Mouse (Mus musculus): ENCODE results near the gene Bloc1s5. TPM values are rescaled to one million over a fixed set of nuclear protein-coding genes. Genes with fewer than 3 reads are reported as not detected.
A peak's percentile ranks its signal among the peaks of the same experiment; 100 is the strongest.
"Not testable (repeated sequence)": the region's sequence is repeated elsewhere in the genome, so short reads cannot be mapped to it uniquely, and the experiment has no call there.

Gene Bloc1s5
- polyA plus RNA-seq (2015; fragmentation: Nextera tagmentation; extraction: Ambion mirVana): 20.7 and 23.8 TPM in 2 replicates

- ATAC-seq: peak; percentile 99
- H3K36me3 ChIP-seq (ENCODE audit: control insufficient read depth, insufficient read depth, low read length): no peaks in the 10 kb centered on the region
- no peaks in the 10 kb centered on the region for H3K9me3 ChIP-seq (replicated peaks; ENCODE audit: control insufficient read depth, low read length, poor library complexity, severe bottlenecking)
- peak within 1 kb of the TSS; percentile 72 for H3K4me3 ChIP-seq (ENCODE audit: low read depth, low read length)
- peak within 1 kb of the TSS; percentile 80 for H3K4me2 ChIP-seq (ENCODE audit: low read length)
- H3K27ac ChIP-seq (ENCODE audit: low read length): peak within 1 kb of the TSS; percentile 70
- H3K4me1 ChIP-seq (ENCODE audit: control insufficient read depth, insufficient read depth, low read length): peaks cover 6% of the 10 kb centered on the region
- peak within 1 kb of the TSS; percentile 84 for H3K9ac ChIP-seq (ENCODE audit: low read depth, low read length)
- WGBS: under 1% methylated on average over 44 of the region's 44 CpGs
- H3K27me3 ChIP-seq (ENCODE audit: control insufficient read depth, insufficient read depth, low read depth, low read length): no peaks in the 10 kb centered on the region
Observed at GRCm38 (mm10) chr13:38634800-38635269, at the start of gene Bloc1s5. Gene Bloc1s5, minus strand, starts transcription at chr13:38635109.

DNA sequence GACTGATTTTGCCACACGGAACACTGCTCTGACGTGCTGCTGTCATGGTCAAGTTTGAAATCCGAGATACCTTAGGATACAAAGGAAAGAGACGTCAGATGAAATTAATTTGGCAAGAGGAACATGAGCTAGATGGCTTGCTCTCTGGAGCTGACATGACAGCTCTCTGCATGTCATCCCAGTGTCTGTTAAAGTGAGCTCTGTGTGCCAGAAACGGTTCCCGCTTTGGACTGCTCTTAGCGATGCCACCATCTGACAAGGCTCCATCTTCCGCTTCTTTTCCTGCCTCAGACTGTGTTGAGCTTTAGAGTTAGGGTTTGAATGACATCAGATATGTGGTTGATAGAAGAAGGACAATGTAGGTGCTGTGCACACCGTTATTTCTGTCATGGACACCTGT is 37.4 kb upstream of the Bloc1s5 start:
- no peaks in the 10 kb centered on the region for H3K27me3 ChIP-seq (ENCODE audit: control insufficient read depth, insufficient read depth, low read depth, low read length)
- no peaks in the 10 kb centered on the region for H3K36me3 ChIP-seq (ENCODE audit: control insufficient read depth, insufficient read depth, low read length)
- H3K9me3 ChIP-seq (replicated peaks; ENCODE audit: control insufficient read depth, low read length, poor library complexity, severe bottlenecking): no peaks in the 10 kb centered on the region
- H3K4me1 ChIP-seq (ENCODE audit: control insufficient read depth, insufficient read depth, low read length): no peaks in the 10 kb centered on the region
- H3K27ac ChIP-seq (ENCODE audit: low read length): no peak overlapping the region
- ATAC-seq: no peak
- no peak overlapping the region for H3K4me2 ChIP-seq (ENCODE audit: low read length)
- no peak overlapping the region for H3K4me3 ChIP-seq (ENCODE audit: low read depth, low read length)
- no peak overlapping the region for H3K9ac ChIP-seq (ENCODE audit: low read depth, low read length)
- WGBS: 81% methylated on average over 9 of the region's 9 CpGs

DNA sequence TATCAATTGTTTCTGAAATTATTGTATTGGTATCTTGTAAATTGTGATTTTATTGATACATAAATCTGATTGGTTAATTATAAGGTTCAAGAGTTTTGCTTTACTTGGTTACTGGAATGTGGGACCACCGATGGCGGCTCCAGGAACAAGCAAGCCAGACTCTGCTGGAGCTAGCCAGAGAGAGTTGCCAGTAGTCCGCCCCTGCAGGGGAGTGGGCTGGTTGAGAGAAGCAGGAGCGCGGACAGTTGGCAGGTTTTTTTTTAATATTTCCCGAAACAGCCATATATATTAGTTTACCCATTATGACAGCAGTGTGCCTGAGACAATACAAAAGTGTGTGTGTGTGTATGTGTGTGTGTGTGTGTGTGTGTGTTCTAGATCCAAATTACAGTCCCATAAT is 36.5 kb upstream of the Bloc1s5 start:
- not testable (repeated sequence) for H3K4me3 ChIP-seq (ENCODE audit: low read depth, low read length); H3K9ac ChIP-seq (ENCODE audit: low read depth, low read length); H3K4me2 ChIP-seq (ENCODE audit: low read length); H3K27ac ChIP-seq (ENCODE audit: low read length); H3K4me1 ChIP-seq (ENCODE audit: control insufficient read depth, insufficient read depth, low read length); ATAC-seq; H3K27me3 ChIP-seq (ENCODE audit: control insufficient read depth, insufficient read depth, low read depth, low read length); H3K9me3 ChIP-seq (replicated peaks; ENCODE audit: control insufficient read depth, low read length, poor library complexity, severe bottlenecking); H3K36me3 ChIP-seq (ENCODE audit: control insufficient read depth, insufficient read depth, low read length)
- 91% methylated on average over 6 of the region's 6 CpGs for WGBS

DNA sequence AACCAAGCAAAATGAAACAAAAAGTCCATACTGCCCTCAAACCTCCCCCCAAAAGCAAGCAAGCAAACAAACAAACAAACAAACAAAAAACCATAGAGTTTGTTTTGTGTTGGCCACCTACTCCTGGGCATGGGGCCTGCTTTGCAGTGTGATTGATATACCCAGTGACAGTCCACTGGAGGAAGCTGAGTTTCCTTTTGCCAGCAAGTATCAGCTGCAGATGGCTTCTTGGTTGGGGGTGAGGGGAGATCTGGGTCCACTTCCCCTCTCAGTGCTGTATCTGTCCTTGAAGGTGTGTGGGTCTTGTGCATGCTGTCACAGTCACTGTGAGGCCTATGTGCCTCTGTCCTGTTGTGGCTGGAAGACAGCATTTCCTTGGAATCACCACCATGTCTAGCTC is 35.1 kb upstream of the Bloc1s5 start:
- no peaks in the 10 kb centered on the region for H3K36me3 ChIP-seq (ENCODE audit: control insufficient read depth, insufficient read depth, low read length)
- no peak overlapping the region for H3K4me2 ChIP-seq (ENCODE audit: low read length)
- ATAC-seq: no peak
- H3K9ac ChIP-seq (ENCODE audit: low read depth, low read length): no peak overlapping the region
- no peaks in the 10 kb centered on the region for H3K27me3 ChIP-seq (ENCODE audit: control insufficient read depth, insufficient read depth, low read depth, low read length)
- H3K27ac ChIP-seq (ENCODE audit: low read length): no peak overlapping the region
- no peaks in the 10 kb centered on the region for H3K9me3 ChIP-seq (replicated peaks; ENCODE audit: control insufficient read depth, low read length, poor library complexity, severe bottlenecking)
- no peak overlapping the region for H3K4me3 ChIP-seq (ENCODE audit: low read depth, low read length)
- no peaks in the 10 kb centered on the region for H3K4me1 ChIP-seq (ENCODE audit: control insufficient read depth, insufficient read depth, low read length)

DNA sequence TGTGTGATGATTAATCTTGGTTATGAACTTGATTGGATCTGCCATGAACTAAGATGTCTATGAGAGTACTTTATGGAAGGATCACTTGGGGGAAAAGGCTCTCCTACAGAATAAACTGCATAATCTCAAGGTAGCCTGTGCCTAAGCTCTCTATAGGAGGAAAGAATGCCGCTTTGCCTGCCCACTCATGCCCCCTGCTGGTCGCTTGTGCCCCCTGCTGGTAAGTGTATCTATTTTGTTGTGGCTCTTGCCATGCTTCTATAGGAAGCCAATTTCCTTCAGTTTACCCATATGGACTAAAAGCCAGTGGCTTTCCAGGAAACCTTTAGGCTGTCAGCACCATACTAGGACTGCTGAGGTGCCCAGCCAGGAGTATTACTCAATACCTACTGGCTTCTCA is 33.6 kb upstream of the Bloc1s5 start:
- 34% methylated on average over 2 of the region's 2 CpGs for WGBS

DNA sequence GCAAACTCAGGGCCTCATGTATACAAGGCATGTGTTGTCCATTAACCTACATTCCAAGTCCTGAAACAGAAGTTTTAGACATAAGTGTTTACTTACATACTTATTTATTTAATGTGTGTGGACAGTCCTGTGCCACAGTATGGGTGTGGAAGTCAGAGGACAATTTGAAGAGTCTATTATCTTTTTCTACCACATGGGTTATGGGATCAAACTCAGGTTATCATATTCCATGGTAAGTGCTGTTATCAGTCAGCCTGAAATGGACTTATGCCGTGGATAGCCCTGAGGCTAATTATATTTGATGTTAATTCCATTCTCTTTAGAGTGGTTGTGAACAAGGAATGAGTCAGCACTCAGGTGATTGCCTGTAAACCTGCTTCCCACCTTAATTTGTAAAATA is 29.8 kb upstream of the Bloc1s5 start:
- Histone ChIP-seq H3K4me1 (ENCODE audit: control insufficient read depth, insufficient read depth, low read length) (no peaks in the 10 kb centered on the region), H3K4me2 (ENCODE audit: low read length) (no peak overlapping the region), H3K9ac (ENCODE audit: low read depth, low read length) (no peak overlapping the region), H3K36me3 (ENCODE audit: control insufficient read depth, insufficient read depth, low read length) (no peaks in the 10 kb centered on the region), H3K4me3 (ENCODE audit: low read depth, low read length) (no peak overlapping the region), H3K27ac (ENCODE audit: low read length) (no peak overlapping the region), H3K9me3 (replicated peaks; ENCODE audit: control insufficient read depth, low read length, poor library complexity, severe bottlenecking) (no peaks in the 10 kb centered on the region), H3K27me3 (ENCODE audit: control insufficient read depth, insufficient read depth, low read depth, low read length) (no peaks in the 10 kb centered on the region)
- ATAC-seq: no peak
- 60% methylated on average over 1 of the region's 1 CpGs for WGBS

More for the DNA sequence above, 33.6 kb upstream of the Bloc1s5 start:
- no peak overlapping the region for H3K4me2 ChIP-seq (ENCODE audit: low read length)
- H3K4me1 ChIP-seq (ENCODE audit: control insufficient read depth, insufficient read depth, low read length): no peaks in the 10 kb centered on the region
- no peaks in the 10 kb centered on the region for H3K27me3 ChIP-seq (ENCODE audit: control insufficient read depth, insufficient read depth, low read depth, low read length)
- ATAC-seq: no peak
- no peak overlapping the region for H3K4me3 ChIP-seq (ENCODE audit: low read depth, low read length)
- H3K9ac ChIP-seq (ENCODE audit: low read depth, low read length): no peak overlapping the region
- no peaks in the 10 kb centered on the region for H3K9me3 ChIP-seq (replicated peaks; ENCODE audit: control insufficient read depth, low read length, poor library complexity, severe bottlenecking)
- H3K27ac ChIP-seq (ENCODE audit: low read length): no peak overlapping the region
- no peaks in the 10 kb centered on the region for H3K36me3 ChIP-seq (ENCODE audit: control insufficient read depth, insufficient read depth, low read length)

DNA sequence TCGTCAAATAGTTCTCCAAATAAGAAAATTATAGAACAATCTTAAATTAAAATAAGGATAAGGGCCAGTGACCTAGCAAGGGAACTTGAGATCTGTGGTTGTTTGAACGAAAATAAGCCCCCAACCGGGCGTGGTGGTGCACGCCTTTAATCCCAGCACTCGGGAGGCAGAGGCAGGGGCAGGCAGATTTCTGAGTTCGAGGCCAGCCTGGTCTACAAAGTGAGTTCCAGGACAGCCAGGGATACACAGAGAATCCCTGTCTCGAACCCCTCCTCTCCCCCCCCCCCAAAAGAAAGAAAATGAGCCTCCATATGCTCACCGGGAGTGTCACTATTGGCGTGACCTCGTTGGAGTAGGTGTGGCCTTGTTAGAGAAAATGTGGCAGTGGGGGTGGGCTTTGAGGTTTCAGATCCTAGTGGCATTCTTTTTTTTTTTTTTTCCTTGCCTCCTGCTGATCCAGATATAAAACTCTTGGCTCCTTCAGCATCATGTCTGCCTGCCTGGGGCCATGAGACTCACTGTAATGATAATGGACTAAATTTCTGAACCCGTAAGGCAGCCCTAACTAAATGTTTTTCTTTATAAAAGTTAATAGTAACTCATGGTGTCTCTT is 24.7 kb upstream of the Bloc1s5 start:
- Histone ChIP-seq H3K4me3 (ENCODE audit: low read depth, low read length) (no peak overlapping the region), H3K27ac (ENCODE audit: low read length) (no peak overlapping the region), H3K4me1 (ENCODE audit: control insufficient read depth, insufficient read depth, low read length) (peaks cover 8% of the 10 kb centered on the region), H3K36me3 (ENCODE audit: control insufficient read depth, insufficient read depth, low read length) (peaks cover 11% of the 10 kb centered on the region), H3K27me3 (ENCODE audit: control insufficient read depth, insufficient read depth, low read depth, low read length) (no peaks in the 10 kb centered on the region), H3K9me3 (replicated peaks; ENCODE audit: control insufficient read depth, low read length, poor library complexity, severe bottlenecking) (no peaks in the 10 kb centered on the region), H3K9ac (ENCODE audit: low read depth, low read length) (no peak overlapping the region), H3K4me2 (ENCODE audit: low read length) (no peak overlapping the region)
- no peak for ATAC-seq
- WGBS: 92% methylated on average over 12 of the region's 12 CpGs

- Histone ChIP-seq H3K27me3 (ENCODE audit: control insufficient read depth, insufficient read depth, low read depth, low read length) (no peaks in the 10 kb centered on the region), H3K36me3 (ENCODE audit: control insufficient read depth, insufficient read depth, low read length) (peaks cover 20% of the 10 kb centered on the region), H3K27ac (ENCODE audit: low read length) (peak within 1 kb of the TSS; percentile 82), H3K4me2 (ENCODE audit: low read length) (peak within 1 kb of the TSS; percentile 68), H3K4me1 (ENCODE audit: control insufficient read depth, insufficient read depth, low read length) (peaks cover 8% of the 10 kb centered on the region), H3K4me3 (ENCODE audit: low read depth, low read length) (peak within 1 kb of the TSS; percentile 79), H3K9me3 (replicated peaks; ENCODE audit: control insufficient read depth, low read length, poor library complexity, severe bottlenecking) (no peaks in the 10 kb centered on the region), H3K9ac (ENCODE audit: low read depth, low read length) (peak within 1 kb of the TSS; percentile 82)
- ATAC-seq: peak; percentile 99
- WGBS: under 1% methylated on average over 56 of the region's 59 CpGs
Observed at GRCm38 (mm10) chr13:38658528-38659280, 23.8 kb upstream of the Bloc1s5 start, which contains the start of gene Eef1e1. Gene Eef1e1, minus strand, starts transcription at chr13:38659058.

DNA sequence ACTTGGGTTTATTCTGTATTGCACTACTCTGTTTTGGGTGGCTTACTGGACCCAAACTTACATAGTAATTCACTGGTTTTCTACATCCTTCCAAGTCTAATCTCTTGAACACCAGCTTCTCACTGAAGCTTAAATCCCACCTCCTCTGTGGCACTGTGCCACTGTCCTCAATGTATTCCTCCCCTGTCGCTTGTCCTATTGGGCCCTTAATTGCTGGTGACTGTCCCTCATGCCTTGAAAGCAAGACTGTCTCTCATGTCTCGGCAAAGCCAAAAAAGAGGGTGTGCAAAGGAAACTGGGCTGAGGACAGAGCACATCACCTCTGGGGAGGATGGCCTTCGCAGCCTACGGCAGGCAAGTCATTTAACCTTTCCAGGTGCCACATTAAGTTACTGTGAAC is 23.0 kb upstream of the Bloc1s5 start:
- no peaks in the 10 kb centered on the region for H3K9me3 ChIP-seq (replicated peaks; ENCODE audit: control insufficient read depth, low read length, poor library complexity, severe bottlenecking)
- WGBS: 26% methylated on average over 4 of the region's 4 CpGs
- no peaks in the 10 kb centered on the region for H3K27me3 ChIP-seq (ENCODE audit: control insufficient read depth, insufficient read depth, low read depth, low read length)
- peaks cover 22% of the 10 kb centered on the region for H3K36me3 ChIP-seq (ENCODE audit: control insufficient read depth, insufficient read depth, low read length)
- H3K4me1 ChIP-seq (ENCODE audit: control insufficient read depth, insufficient read depth, low read length): peaks cover 8% of the 10 kb centered on the region
- peak overlapping the region; percentile 82 for H3K9ac ChIP-seq (ENCODE audit: low read depth, low read length)
- peak overlapping the region; percentile 82; the same call in 1 of the 2 replicates for H3K27ac ChIP-seq (ENCODE audit: low read length)
- ATAC-seq: peak; percentile 1; the same call in 1 of the 2 replicates
- H3K4me2 ChIP-seq (ENCODE audit: low read length): peak overlapping the region; percentile 68
- H3K4me3 ChIP-seq (ENCODE audit: low read depth, low read length): peak overlapping the region; percentile 79
